Mouse (Mus musculus): ENCODE results near the gene Mat2a. TPM values are rescaled to one million over a fixed set of nuclear protein-coding genes. Genes with fewer than 3 reads are reported as not detected.

The Mat2a gene
- total and polyA plus RNA-seq, 2 experiments, result 31.1 to 59.7 TPM

GRCm38 (mm10) chr6:72389941-72390771 lies 49.2 kb downstream of the Mat2a start, which contains the start of gene Vamp8:
Gene Vamp8 (minus strand): TSS chr6:72390703.
- H3K4me3 ChIP-seq (ENCODE audit: insufficient read depth, low read depth, low read length), result peak within 1 kb of the TSS; percentile 73
- H3K36me3 ChIP-seq (ENCODE audit: control insufficient read depth, insufficient read depth, low read length), result peaks cover 18% of the 10 kb centered on the region
- TF ChIP-seq CTCF (IDR thresholded peaks at IDR 0.05; ENCODE audit: low read depth, low read length) (peak; percentile 59), POLR2A (IDR thresholded peaks at IDR 0.05; ENCODE audit: extremely low read depth, insufficient read depth, low read length) (peak; percentile 80)
- DNase-seq (ENCODE audit: extremely low read depth, low read depth, low spot score), result peak; percentile 89
- H3K4me1 ChIP-seq (ENCODE audit: control insufficient read depth, insufficient read depth, low read length), result peaks cover 6% of the 10 kb centered on the region
- 1% methylated on average over 33 of the region's 33 CpGs for WGBS
- H3K9ac ChIP-seq (ENCODE audit: low read depth, low read length), result peak within 1 kb of the TSS; percentile 79
- peak within 1 kb of the TSS; percentile 93 for H3K27ac ChIP-seq (replicated peaks; ENCODE audit: insufficient read depth, low read depth, low read length)
- H3K27me3 ChIP-seq (ENCODE audit: control insufficient read depth, insufficient read depth, low read length), result no peaks in the 10 kb centered on the region
- peaks cover 10% of the 10 kb centered on the region; the same call in 1 of the 2 replicates for H3K79me2 ChIP-seq (ENCODE audit: control insufficient read depth, insufficient read depth, low read length)

DNA sequence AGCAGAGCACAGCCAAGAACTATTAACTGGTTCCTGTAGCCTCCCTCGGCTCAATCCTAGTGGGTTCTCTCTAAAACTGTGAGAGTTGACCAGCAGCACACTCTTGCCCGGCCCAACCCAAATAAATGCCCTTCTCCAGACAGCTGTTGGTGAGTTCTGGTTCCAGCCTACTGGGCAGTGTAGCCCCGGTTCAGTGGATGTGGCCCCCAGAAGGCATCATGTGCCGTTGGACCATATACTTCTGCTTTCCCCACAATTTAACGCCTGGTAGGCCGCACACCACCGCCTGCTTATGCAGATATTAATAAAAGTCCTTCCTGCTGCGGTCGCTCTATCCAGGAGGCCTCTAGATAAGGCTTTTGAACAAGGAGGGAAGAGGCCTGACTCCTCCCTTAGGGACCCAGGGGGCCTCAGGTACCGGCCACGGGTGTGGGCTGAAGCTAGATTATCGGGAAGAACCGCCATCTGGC lies 49.9 kb downstream of the Mat2a start:
- H3K4me1 ChIP-seq (ENCODE audit: control insufficient read depth, insufficient read depth, low read length), result peaks cover 6% of the 10 kb centered on the region
- H3K36me3 ChIP-seq (ENCODE audit: control insufficient read depth, insufficient read depth, low read length), result peaks cover 21% of the 10 kb centered on the region
- peak overlapping the region; percentile 79 for H3K9ac ChIP-seq (ENCODE audit: low read depth, low read length)
- no peak for TF ChIP-seq POLR2A (IDR thresholded peaks at IDR 0.05; ENCODE audit: extremely low read depth, insufficient read depth, low read length)
- no peak for TF ChIP-seq CTCF (IDR thresholded peaks at IDR 0.05; ENCODE audit: low read depth, low read length)
- peak overlapping the region; percentile 73 for H3K4me3 ChIP-seq (ENCODE audit: insufficient read depth, low read depth, low read length)
- H3K27me3 ChIP-seq (ENCODE audit: control insufficient read depth, insufficient read depth, low read length), result no peaks in the 10 kb centered on the region
- 1% methylated on average over 13 of the region's 13 CpGs for WGBS
- DNase-seq (ENCODE audit: extremely low read depth, low read depth, low spot score), result no peak
- peaks cover 10% of the 10 kb centered on the region; the same call in 1 of the 2 replicates for H3K79me2 ChIP-seq (ENCODE audit: control insufficient read depth, insufficient read depth, low read length)
- peak overlapping the region; percentile 93 for H3K27ac ChIP-seq (replicated peaks; ENCODE audit: insufficient read depth, low read depth, low read length)

DNA sequence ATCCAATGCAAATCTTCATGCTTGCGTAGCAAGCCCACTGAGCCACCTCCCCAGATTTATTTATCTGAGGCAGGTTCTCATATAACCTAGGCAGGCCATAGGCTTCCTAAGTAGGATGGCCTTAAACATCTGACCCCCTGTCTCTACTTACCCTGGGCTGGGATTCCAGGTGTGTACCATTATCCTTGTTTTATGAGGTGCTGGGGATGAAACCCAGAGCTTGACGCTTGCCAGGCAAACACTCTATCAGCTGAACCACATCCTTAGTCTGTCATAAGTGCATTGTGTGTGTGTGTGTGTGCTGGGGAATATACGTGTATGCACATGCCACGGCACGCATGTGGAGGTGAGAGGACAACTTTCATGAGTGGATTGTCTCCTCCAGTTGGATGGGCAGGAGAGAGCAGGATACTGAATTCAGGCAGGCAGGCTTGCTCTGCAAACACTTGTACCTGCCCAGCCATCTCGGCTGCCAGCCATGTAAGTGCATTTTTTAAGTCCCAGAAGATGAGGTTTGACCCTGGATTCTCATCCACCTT lies 50.5 kb downstream of the Mat2a start:
- 61% methylated on average over 6 of the region's 6 CpGs for WGBS
- Histone ChIP-seq H3K27ac (replicated peaks; ENCODE audit: insufficient read depth, low read depth, low read length) (peak overlapping the region; percentile 93), H3K9ac (ENCODE audit: low read depth, low read length) (peak overlapping the region; percentile 14), H3K36me3 (ENCODE audit: control insufficient read depth, insufficient read depth, low read length) (peaks cover 21% of the 10 kb centered on the region), H3K79me2 (ENCODE audit: control insufficient read depth, insufficient read depth, low read length) (peaks cover 10% of the 10 kb centered on the region; the same call in 1 of the 2 replicates), H3K27me3 (ENCODE audit: control insufficient read depth, insufficient read depth, low read length) (no peaks in the 10 kb centered on the region), H3K4me3 (ENCODE audit: insufficient read depth, low read depth, low read length) (no peak overlapping the region), H3K4me1 (ENCODE audit: control insufficient read depth, insufficient read depth, low read length) (peaks cover 6% of the 10 kb centered on the region)
- TF ChIP-seq CTCF (IDR thresholded peaks at IDR 0.05; ENCODE audit: low read depth, low read length), result no peak
- TF ChIP-seq POLR2A (IDR thresholded peaks at IDR 0.05; ENCODE audit: extremely low read depth, insufficient read depth, low read length), result no peak
- DNase-seq (ENCODE audit: extremely low read depth, low read depth, low spot score), result no peak

- DNase-seq (ENCODE audit: extremely low read depth, low read depth, low spot score), result no peak
- Histone ChIP-seq H3K4me1 (ENCODE audit: control insufficient read depth, insufficient read depth, low read length) (peaks cover 6% of the 10 kb centered on the region), H3K9ac (ENCODE audit: low read depth, low read length) (no peak overlapping the region), H3K27ac (replicated peaks; ENCODE audit: insufficient read depth, low read depth, low read length) (no peak overlapping the region), H3K79me2 (ENCODE audit: control insufficient read depth, insufficient read depth, low read length) (peaks cover 10% of the 10 kb centered on the region; the same call in 1 of the 2 replicates), H3K27me3 (ENCODE audit: control insufficient read depth, insufficient read depth, low read length) (no peaks in the 10 kb centered on the region), H3K36me3 (ENCODE audit: control insufficient read depth, insufficient read depth, low read length) (peaks cover 21% of the 10 kb centered on the region), H3K4me3 (ENCODE audit: insufficient read depth, low read depth, low read length) (no peak overlapping the region)
- TF ChIP-seq CTCF (IDR thresholded peaks at IDR 0.05; ENCODE audit: low read depth, low read length) (no peak), POLR2A (IDR thresholded peaks at IDR 0.05; ENCODE audit: extremely low read depth, insufficient read depth, low read length) (no peak)
- WGBS, result 77% methylated on average over 10 of the region's 10 CpGs
Measured at GRCm38 (mm10) chr6:72388266-72388665, 51.1 kb downstream of the Mat2a start.

DNA sequence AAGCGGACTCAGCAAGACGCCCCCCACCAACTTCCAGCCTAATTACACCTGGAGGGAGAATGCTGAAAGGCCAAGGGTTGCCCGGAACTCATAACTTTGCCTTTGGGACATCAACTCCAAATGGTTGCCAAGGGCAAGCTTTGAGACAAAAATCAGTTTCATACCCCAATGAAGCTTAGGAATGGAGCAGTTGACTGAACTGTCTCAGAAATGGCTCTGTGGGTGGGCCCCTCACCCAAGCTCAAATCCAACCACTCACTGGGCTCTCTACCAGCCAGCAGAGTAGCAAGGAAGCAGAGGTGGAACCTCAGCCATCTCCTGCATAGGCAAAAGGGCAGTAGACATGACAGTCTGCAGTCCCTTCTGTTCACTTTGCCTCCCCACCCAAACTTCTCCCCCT lies 51.5 kb downstream of the Mat2a start:
- Histone ChIP-seq H3K36me3 (ENCODE audit: control insufficient read depth, insufficient read depth, low read length) (peaks cover 21% of the 10 kb centered on the region), H3K27ac (replicated peaks; ENCODE audit: insufficient read depth, low read depth, low read length) (no peak overlapping the region), H3K4me1 (ENCODE audit: control insufficient read depth, insufficient read depth, low read length) (peaks cover 7% of the 10 kb centered on the region), H3K9ac (ENCODE audit: low read depth, low read length) (no peak overlapping the region), H3K27me3 (ENCODE audit: control insufficient read depth, insufficient read depth, low read length) (no peaks in the 10 kb centered on the region), H3K4me3 (ENCODE audit: insufficient read depth, low read depth, low read length) (no peak overlapping the region), H3K79me2 (ENCODE audit: control insufficient read depth, insufficient read depth, low read length) (peaks cover 10% of the 10 kb centered on the region; the same call in 1 of the 2 replicates)
- no peak for DNase-seq (ENCODE audit: extremely low read depth, low read depth, low spot score)
- WGBS, result 97% methylated on average over 3 of the region's 3 CpGs
- TF ChIP-seq POLR2A (IDR thresholded peaks at IDR 0.05; ENCODE audit: extremely low read depth, insufficient read depth, low read length) (no peak), CTCF (IDR thresholded peaks at IDR 0.05; ENCODE audit: low read depth, low read length) (no peak)

Data from liver, adult 2 months (tissue).